Mouse (Mus musculus): Measurements from ENCODE around the gene Defb43. TPM values are rescaled to one million over a fixed set of nuclear protein-coding genes. Genes with fewer than 3 reads are reported as not detected.

The Defb43 gene
- polyA plus RNA-seq, 1 experiment from 2014 or later: not detected

Other genes with a start within 250 kb of the Defb43 start
- gene Wdfy2, start 174.1 kb upstream of the Defb43 start, polyA plus RNA-seq (2014; fragmentation: Nextera tagmentation; extraction: Ambion mirVana): 11.6 and 13.7 TPM in 2 replicates
- gene Defb48, start 27.3 kb upstream of the Defb43 start, polyA plus RNA-seq (2014; fragmentation: Nextera tagmentation; extraction: Ambion mirVana): not detected in 2 replicates
- gene Defb47, start 13.7 kb upstream of the Defb43 start, polyA plus RNA-seq (2014; fragmentation: Nextera tagmentation; extraction: Ambion mirVana): not detected in 2 replicates
- 0.47 TPM in 1 of 2 replicates, not detected in the other for gene Defb42, start 35.2 kb downstream of the Defb43 start, polyA plus RNA-seq (2014; fragmentation: Nextera tagmentation; extraction: Ambion mirVana)
- gene Defb30, start 38.2 kb downstream of the Defb43 start, polyA plus RNA-seq (2014; fragmentation: Nextera tagmentation; extraction: Ambion mirVana): not detected in 2 replicates